Mouse (Mus musculus) kidney, embryonic 14.5 days (tissue): ENCODE results near the gene Gps2. TPM values are rescaled to one million over a fixed set of nuclear protein-coding genes. Genes with fewer than 3 reads are reported as not detected.
A peak's percentile ranks its signal among the peaks of the same experiment; 100 is the strongest.

Source experiments
- ATAC-seq: fragments of 200-750 bp; cut with Nextera tagmentation; 2 replicates; pipeline ENCODE4 v1.8.0; 2017; ENCODE audit warnings: moderate number of reproducible peaks, mild to moderate bottlenecking, moderate TSS enrichment, moderate library complexity; ENCODE audit not compliant: low FRiP score, low TSS enrichment
- H3K27ac ChIP-seq: fragments of 300-500 bp; sonication (generic); 2 replicates; pipeline ENCODE4 v1.5.1; 2014; ENCODE audit warnings: low read depth, mild to moderate bottlenecking, low read length, moderate library complexity, mixed read lengths
- H3K27me3 ChIP-seq: fragments of 300-500 bp; sonication (generic); 2 replicates; pipeline ENCODE4 v1.6.1; 2014; ENCODE audit warnings: mild to moderate bottlenecking, low read length; ENCODE audit not compliant: control insufficient read depth, insufficient read depth
- H3K36me3 ChIP-seq: fragments of 300-500 bp; sonication (generic); 2 replicates; pipeline ENCODE4 v1.6.1; 2014; ENCODE audit warnings: low read length, mixed read lengths; ENCODE audit not compliant: control insufficient read depth, insufficient read depth
- H3K4me1 ChIP-seq: fragments of 300-500 bp; sonication (generic); 2 replicates; pipeline ENCODE4 v1.6.1; 2014; ENCODE audit warnings: low read length, mixed read lengths; ENCODE audit not compliant: control insufficient read depth, insufficient read depth
- H3K4me2 ChIP-seq: fragments of 300-500 bp; sonication (generic); replicated peaks from 2 replicates; pipeline ENCODE4 v1.6.1; 2014; ENCODE audit warnings: low read depth, mild to moderate bottlenecking, low read length
- H3K4me3 ChIP-seq: fragments of 300-500 bp; sonication (generic); 2 replicates; pipeline ENCODE4 v1.5.1; 2014; ENCODE audit warnings: mild to moderate bottlenecking, low read length
- H3K9ac ChIP-seq: fragments of 300-500 bp; sonication (generic); 2 replicates; pipeline ENCODE4 v1.6.1; 2014; ENCODE audit warnings: low read depth, mild to moderate bottlenecking, low read length, moderate library complexity
- H3K9me3 ChIP-seq: fragments of 300-500 bp; sonication (generic); 2 replicates; pipeline ENCODE4 v1.6.1; 2016; ENCODE audit warnings: low read length; ENCODE audit not compliant: control insufficient read depth
- WGBS: fragments of 180-500 bp; shearing (Covaris S2); extraction: QIAGEN DNeasy Blood & Tissue Kit; methylation state at CpG from one replicate; pipeline ENCODE4 v1.1.7; 2014; 5-methylcytosine and 5-hydroxymethylcytosine counted together
- polyA plus RNA-seq: library from polyadenylated mRNA; unstranded; fragments of >200 nt; fragmentation: Nextera tagmentation; extraction: Ambion mirVana; gene quantifications from 2 replicates; pipeline ENCODE4 v1.2.1, GENCODE M21; 2014

Gene Gps2
- polyA plus RNA-seq, 1 experiment from 2014 or later, result 73.4 TPM

GRCm38 (mm10) chr11:69935137-69935879 is 21.6 kb downstream of the Gps2 start, which contains the start of gene Ybx2:
Gene Ybx2 (plus strand): TSS chr11:69935796.
- peak within 1 kb of the TSS; percentile 56 for H3K4me3 ChIP-seq
- no peaks in the 10 kb centered on the region for H3K36me3 ChIP-seq
- H3K4me2 ChIP-seq, result peak within 1 kb of the TSS; percentile 100
- H3K9ac ChIP-seq, result peak within 1 kb of the TSS; percentile 66
- H3K27me3 ChIP-seq, result peaks cover 9% of the 10 kb centered on the region; the same call in 1 of the 2 replicates
- 3% methylated on average over 58 of the region's 62 CpGs for WGBS
- peak; percentile 89 for ATAC-seq
- no peaks in the 10 kb centered on the region for H3K9me3 ChIP-seq
- H3K27ac ChIP-seq, result peak within 1 kb of the TSS; percentile 11; the same call in 1 of the 2 replicates
- H3K4me1 ChIP-seq, result peaks cover 13% of the 10 kb centered on the region

GRCm38 (mm10) chr11:69936156-69936555 is 22.5 kb downstream of the Gps2 start:
- peaks cover 13% of the 10 kb centered on the region for H3K4me1 ChIP-seq
- no peaks in the 10 kb centered on the region for H3K36me3 ChIP-seq
- WGBS, result 2% methylated on average over 30 of the region's 30 CpGs
- peaks cover 9% of the 10 kb centered on the region; the same call in 1 of the 2 replicates for H3K27me3 ChIP-seq
- peak overlapping the region; percentile 56 for H3K4me3 ChIP-seq
- no peaks in the 10 kb centered on the region for H3K9me3 ChIP-seq
- peak overlapping the region; percentile 11; the same call in 1 of the 2 replicates for H3K27ac ChIP-seq
- H3K9ac ChIP-seq, result peak overlapping the region; percentile 66
- H3K4me2 ChIP-seq, result peak overlapping the region; percentile 100
- ATAC-seq, result peak; percentile 16; the same call in 1 of the 2 replicates

- H3K36me3 ChIP-seq, result no peaks in the 10 kb centered on the region
- peak overlapping the region; percentile 56; the same call in 1 of the 2 replicates for H3K4me3 ChIP-seq
- peaks cover 9% of the 10 kb centered on the region; the same call in 1 of the 2 replicates for H3K27me3 ChIP-seq
- H3K9me3 ChIP-seq, result no peaks in the 10 kb centered on the region
- no peak for ATAC-seq
- H3K9ac ChIP-seq, result no peak overlapping the region
- H3K27ac ChIP-seq, result no peak overlapping the region
- peaks cover 13% of the 10 kb centered on the region for H3K4me1 ChIP-seq
- WGBS, result 29% methylated on average over 9 of the region's 9 CpGs
- peak overlapping the region; percentile 100 for H3K4me2 ChIP-seq
Observed at GRCm38 (mm10) chr11:69936714-69937347, 23.1 kb downstream of the Gps2 start.

- Histone ChIP-seq H3K36me3 (no peaks in the 10 kb centered on the region), H3K27ac (no peak overlapping the region), H3K4me2 (0 out of 2 replicates have a peak overlapping the region, but pooled peaks have one; percentile 6), H3K9ac (no peak overlapping the region), H3K4me1 (peaks cover 13% of the 10 kb centered on the region), H3K9me3 (no peaks in the 10 kb centered on the region), H3K4me3 (no peak overlapping the region), H3K27me3 (peaks cover 9% of the 10 kb centered on the region; the same call in 1 of the 2 replicates)
- WGBS, result 35% methylated on average over 4 of the region's 4 CpGs
- no peak for ATAC-seq
Observed at GRCm38 (mm10) chr11:69937385-69937784, 23.7 kb downstream of the Gps2 start.

DNA sequence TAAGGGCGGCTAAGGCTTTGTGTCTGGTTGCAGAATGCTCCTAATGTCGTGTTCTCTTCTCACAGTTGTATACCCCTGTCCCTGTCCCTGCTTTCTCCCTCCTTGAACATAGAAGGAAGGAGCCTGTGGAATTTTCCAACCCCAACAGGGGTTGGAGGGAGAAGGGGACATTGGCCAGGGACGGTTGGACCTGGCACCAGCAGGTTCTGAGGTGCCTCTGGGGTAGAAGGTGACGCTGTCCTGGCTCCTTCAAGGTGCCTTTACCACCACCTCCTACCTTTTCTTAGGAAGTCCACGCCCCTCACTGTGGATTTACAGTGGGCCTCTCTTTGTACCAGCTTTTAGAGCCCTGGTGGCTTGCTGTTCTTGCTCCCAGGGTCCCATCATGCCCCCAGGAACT is 24.1 kb downstream of the Gps2 start:
- H3K4me1 ChIP-seq, result peaks cover 13% of the 10 kb centered on the region
- no peaks in the 10 kb centered on the region for H3K9me3 ChIP-seq
- H3K4me2 ChIP-seq, result no peak overlapping the region
- H3K27ac ChIP-seq, result no peak overlapping the region
- H3K36me3 ChIP-seq, result peaks cover under 1% of the 10 kb centered on the region; the same call in 1 of the 2 replicates
- no peak for ATAC-seq
- H3K4me3 ChIP-seq, result no peak overlapping the region
- 59% methylated on average over 5 of the region's 5 CpGs for WGBS
- H3K27me3 ChIP-seq, result peaks cover 9% of the 10 kb centered on the region; the same call in 1 of the 2 replicates
- no peak overlapping the region for H3K9ac ChIP-seq

DNA sequence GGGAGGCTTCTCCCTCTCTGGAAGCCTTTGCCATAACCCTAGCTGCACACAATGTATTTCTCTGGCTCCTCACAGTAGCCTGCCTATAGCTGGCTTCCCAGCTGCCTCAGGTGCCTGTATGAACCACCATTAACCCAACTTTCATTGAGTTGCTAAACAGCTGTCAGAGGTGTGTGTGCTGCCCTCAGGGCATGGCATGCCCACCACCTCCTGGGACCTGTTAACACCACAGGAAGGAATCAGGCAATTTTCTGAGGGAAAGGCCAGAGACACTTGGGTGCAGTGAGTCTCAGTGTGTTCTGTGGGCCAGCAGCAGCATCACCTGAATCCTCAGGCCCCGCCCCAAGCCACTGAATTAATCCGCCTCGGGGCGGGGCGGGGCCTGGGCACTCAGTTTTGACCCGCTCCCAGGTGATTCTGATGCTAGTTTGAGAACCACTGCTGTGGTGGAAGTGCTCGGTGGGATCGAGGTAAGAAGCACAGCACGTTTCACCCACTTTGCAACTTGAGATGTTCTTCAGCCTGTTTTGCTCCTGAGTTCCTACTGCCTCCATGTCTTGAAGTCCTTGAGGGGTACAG is 24.8 kb downstream of the Gps2 start:
- WGBS, result 32% methylated on average over 9 of the region's 9 CpGs
- Histone ChIP-seq H3K27ac (no peak overlapping the region), H3K9me3 (no peaks in the 10 kb centered on the region), H3K27me3 (peaks cover 9% of the 10 kb centered on the region; the same call in 1 of the 2 replicates), H3K9ac (no peak overlapping the region), H3K4me2 (no peak overlapping the region), H3K36me3 (peaks cover 4% of the 10 kb centered on the region; the same call in 1 of the 2 replicates), H3K4me1 (peaks cover 13% of the 10 kb centered on the region), H3K4me3 (no peak overlapping the region)
- ATAC-seq, result no peak

- H3K36me3 ChIP-seq, result peaks cover 5% of the 10 kb centered on the region; the same call in 1 of the 2 replicates
- ATAC-seq, result no peak
- H3K9me3 ChIP-seq, result no peaks in the 10 kb centered on the region
- H3K27me3 ChIP-seq, result peaks cover 9% of the 10 kb centered on the region; the same call in 1 of the 2 replicates
- no peak overlapping the region for H3K4me2 ChIP-seq
- 65% methylated on average over 5 of the region's 5 CpGs for WGBS
- no peak overlapping the region for H3K27ac ChIP-seq
- H3K4me3 ChIP-seq, result no peak overlapping the region
- no peak overlapping the region for H3K9ac ChIP-seq
- peaks cover 13% of the 10 kb centered on the region for H3K4me1 ChIP-seq
Observed at GRCm38 (mm10) chr11:69939181-69939580, 25.5 kb downstream of the Gps2 start.

DNA sequence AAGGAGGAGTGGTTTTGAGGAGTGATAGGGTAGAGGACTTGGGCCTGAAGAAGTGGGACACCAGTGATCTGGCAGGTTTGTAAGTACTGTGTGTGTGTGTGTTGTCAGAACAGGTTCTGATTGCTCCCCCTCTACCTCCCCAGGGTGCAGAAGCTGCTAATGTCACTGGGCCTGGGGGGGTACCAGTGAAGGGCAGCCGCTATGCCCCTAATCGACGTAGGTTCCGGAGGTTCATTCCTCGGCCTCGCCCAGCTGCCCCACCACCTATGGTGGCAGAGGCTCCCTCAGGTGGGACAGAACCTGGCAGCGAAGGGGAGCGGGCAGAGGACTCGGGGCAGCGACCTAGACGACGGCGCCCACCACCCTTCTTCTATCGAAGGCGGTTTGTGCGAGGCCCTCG is 26.0 kb downstream of the Gps2 start:
- H3K9me3 ChIP-seq, result no peaks in the 10 kb centered on the region
- no peak overlapping the region for H3K27ac ChIP-seq
- 94% methylated on average over 17 of the region's 17 CpGs for WGBS
- peaks cover 10% of the 10 kb centered on the region for H3K36me3 ChIP-seq
- no peak overlapping the region for H3K4me3 ChIP-seq
- ATAC-seq, result no peak
- H3K9ac ChIP-seq, result no peak overlapping the region; the same call in 1 of the 2 replicates
- H3K4me1 ChIP-seq, result peaks cover 8% of the 10 kb centered on the region
- peaks cover 9% of the 10 kb centered on the region; the same call in 1 of the 2 replicates for H3K27me3 ChIP-seq
- no peak overlapping the region for H3K4me2 ChIP-seq
